Mouse (Mus musculus): ENCODE measurements at regions not wholly inside any gene's neighbourhood (a gene's known extent, or its start where the extent isn't known, plus 50 kb on each side); places are given as distances from the start of the nearest gene placed in this dataset.

DNA sequence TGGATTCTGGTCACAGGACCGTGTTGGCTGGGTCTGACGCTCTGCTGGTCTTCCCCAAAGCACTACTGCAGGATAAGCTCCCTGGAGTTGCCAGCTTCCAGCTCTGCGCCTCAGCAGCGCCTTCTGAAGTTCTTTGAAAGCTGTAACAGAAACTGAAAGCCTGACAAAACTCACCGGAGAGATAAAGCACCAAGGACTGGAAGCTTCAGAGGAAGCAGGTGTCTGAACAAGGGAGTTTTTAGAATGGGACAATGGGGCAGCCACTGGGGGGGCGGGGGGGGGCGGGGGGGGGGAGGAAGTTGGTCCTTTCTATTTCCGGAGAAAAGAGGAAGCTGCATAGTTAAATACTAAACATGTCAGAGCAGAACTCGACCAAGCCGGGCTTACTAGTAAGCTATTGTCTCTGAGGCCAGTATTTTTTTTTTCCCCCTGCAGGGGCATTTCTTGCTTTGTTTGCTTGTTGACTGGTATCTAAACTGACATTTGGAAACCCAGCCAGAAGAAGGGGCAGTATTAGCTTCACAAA, 180.8 kb upstream of the Klf7 start:
- TF ChIP-seq ZNF384 (IDR thresholded peaks at IDR 0.05; ENCODE audit: low read depth, low read length): peak; percentile 53; the same call in 1 of the 2 replicates
- no peak for TF ChIP-seq ZC3H11A (IDR thresholded peaks at IDR 0.05; ENCODE audit: borderline replicate concordance, low read depth, low read length)
- TF ChIP-seq MAFK (IDR thresholded peaks at IDR 0.05; ENCODE audit: insufficient read depth, low read depth, low read length): no peak
- TF ChIP-seq HCFC1 (IDR thresholded peaks at IDR 0.05; ENCODE audit: borderline replicate concordance, insufficient read depth, low read length): no peak
